Mouse (Mus musculus) liver, adult 2 months (tissue): ENCODE results near the gene Rcl1. TPM values are rescaled to one million over a fixed set of nuclear protein-coding genes. Genes with fewer than 3 reads are reported as not detected.
A peak's percentile ranks its signal among the peaks of the same experiment; 100 is the strongest.

Experiments
- DNase-seq: peaks from one replicate; pipeline ENCODE4 v3.0.0-alpha.2; 2011; ENCODE audit warnings: low read depth, low spot score; ENCODE audit errors: extremely low read depth
- H3K27ac ChIP-seq: fragments of 200-500 bp; replicated peaks from 2 replicates; pipeline ENCODE4 v1.5.1; 2012; ENCODE audit warnings: low read depth, mild to moderate bottlenecking, control low read depth, inconsistent platforms, low read length; ENCODE audit not compliant: insufficient read depth
- H3K27me3 ChIP-seq: fragments of 200-500 bp; 2 replicates; pipeline ENCODE4 v1.6.1; 2012; ENCODE audit warnings: mild to moderate bottlenecking, moderate library complexity, low read length, inconsistent platforms; ENCODE audit not compliant: control insufficient read depth, insufficient read depth
- H3K36me3 ChIP-seq: fragments of 200-500 bp; 2 replicates; pipeline ENCODE4 v1.6.1; 2012; ENCODE audit warnings: low read length, inconsistent platforms; ENCODE audit not compliant: control insufficient read depth, insufficient read depth
- H3K4me1 ChIP-seq: fragments of 200-500 bp; 2 replicates; pipeline ENCODE4 v1.6.1; 2011; ENCODE audit warnings: low read length; ENCODE audit not compliant: control insufficient read depth, insufficient read depth
- H3K4me3 ChIP-seq: fragments of 200-500 bp; 2 replicates; pipeline ENCODE4 v1.5.1; 2011; ENCODE audit warnings: low read depth, mild to moderate bottlenecking, control low read depth, low read length, moderate library complexity; ENCODE audit not compliant: insufficient read depth
- H3K79me2 ChIP-seq: fragments of 200-500 bp; 2 replicates; pipeline ENCODE4 v1.6.1; 2012; ENCODE audit warnings: inconsistent platforms, mild to moderate bottlenecking, low read length, moderate library complexity; ENCODE audit not compliant: control insufficient read depth, insufficient read depth
- H3K9ac ChIP-seq: fragments of 200-500 bp; 2 replicates; pipeline ENCODE4 v1.6.1; 2012; ENCODE audit warnings: low read depth, mild to moderate bottlenecking, control low read depth, inconsistent platforms, low read length
- CTCF ChIP-seq: fragments of 200-500 bp; IDR thresholded peaks from 2 replicates; pipeline ENCODE4 v1.5.1; 2011; ENCODE audit warnings: low read depth, low read length, control low read depth
- POLR2A ChIP-seq: fragments of 200-500 bp; IDR thresholded peaks from 2 replicates; pipeline ENCODE4 v1.6.1; 2011; ENCODE audit warnings: low read length, control low read depth; ENCODE audit not compliant: insufficient read depth; ENCODE audit errors: extremely low read depth
- WGBS: fragments of 180-500 bp; shearing (Covaris S2); methylation state at CpG from one replicate; pipeline ENCODE4 v1.1.7; 2018; 5-methylcytosine and 5-hydroxymethylcytosine counted together
- polyA plus RNA-seq: library from polyadenylated mRNA; depleted of rRNA; stranded (reverse); fragments of >200 nt; gene quantifications from 2 replicates; pipeline ENCODE4 v1.2.3, GENCODE M21; 2012; rRNA removed
- total RNA-seq: library from RNA; depleted of rRNA; stranded (reverse); fragments of >200 nt; gene quantifications from 2 replicates; pipeline ENCODE4 v1.2.3, GENCODE M21; 2014; rRNA removed

The Rcl1 gene
- total RNA-seq (117 and 132 TPM in 2 replicates), polyA plus RNA-seq (75.7 and 87.8 TPM in 2 replicates)

- WGBS: under 1% methylated on average over 58 of the region's 58 CpGs
- no peaks in the 10 kb centered on the region for H3K36me3 ChIP-seq
- no peak for TF ChIP-seq CTCF
- peak; percentile 92 for TF ChIP-seq POLR2A
- H3K4me1 ChIP-seq: peaks cover 10% of the 10 kb centered on the region
- peak within 1 kb of the TSS; percentile 96 for H3K4me3 ChIP-seq
- H3K9ac ChIP-seq: peak within 1 kb of the TSS; percentile 96
- peaks cover 25% of the 10 kb centered on the region; the same call in 1 of the 2 replicates for H3K79me2 ChIP-seq
- peak; percentile 88 for DNase-seq
- peak within 1 kb of the TSS; percentile 87 for H3K27ac ChIP-seq
- H3K27me3 ChIP-seq: no peaks in the 10 kb centered on the region
Observed at GRCm38 (mm10) chr19:29100874-29101542, at the start of gene Rcl1. Gene Rcl1 (plus strand): TSS chr19:29101375.

- H3K4me3 ChIP-seq: no peak overlapping the region
- peaks cover 20% of the 10 kb centered on the region for H3K4me1 ChIP-seq
- no peaks in the 10 kb centered on the region for H3K79me2 ChIP-seq
- no peak for DNase-seq
- WGBS: 68% methylated on average over 12 of the region's 12 CpGs
- H3K9ac ChIP-seq: no peak overlapping the region
- H3K36me3 ChIP-seq: no peaks in the 10 kb centered on the region
- no peak overlapping the region for H3K27ac ChIP-seq
- H3K27me3 ChIP-seq: no peaks in the 10 kb centered on the region
- TF ChIP-seq CTCF (no peak), POLR2A (no peak)
Observed at GRCm38 (mm10) chr19:29052786-29053185, 48.4 kb upstream of the Rcl1 start.

GRCm38 (mm10) chr19:29054594-29054993 lies 46.6 kb upstream of the Rcl1 start:
- Histone ChIP-seq H3K4me3 (no peak overlapping the region), H3K27me3 (no peaks in the 10 kb centered on the region), H3K79me2 (no peaks in the 10 kb centered on the region), H3K4me1 (peaks cover 8% of the 10 kb centered on the region), H3K36me3 (no peaks in the 10 kb centered on the region), H3K27ac (no peak overlapping the region), H3K9ac (no peak overlapping the region)
- 48% methylated on average over 6 of the region's 6 CpGs for WGBS
- DNase-seq: no peak
- TF ChIP-seq CTCF (no peak), POLR2A (no peak)

GRCm38 (mm10) chr19:29055469-29055868 lies 45.7 kb upstream of the Rcl1 start:
- TF ChIP-seq CTCF (no peak), POLR2A (no peak)
- Histone ChIP-seq H3K27me3 (no peaks in the 10 kb centered on the region), H3K79me2 (no peaks in the 10 kb centered on the region), H3K4me1 (peaks cover 3% of the 10 kb centered on the region), H3K27ac (no peak overlapping the region), H3K36me3 (no peaks in the 10 kb centered on the region), H3K4me3 (no peak overlapping the region), H3K9ac (no peak overlapping the region)
- no peak for DNase-seq
- WGBS: 92% methylated on average over 4 of the region's 4 CpGs

- DNase-seq: no peak
- Histone ChIP-seq H3K79me2 (no peaks in the 10 kb centered on the region), H3K4me3 (no peak overlapping the region), H3K4me1 (no peaks in the 10 kb centered on the region), H3K9ac (no peak overlapping the region), H3K27me3 (no peaks in the 10 kb centered on the region), H3K27ac (no peak overlapping the region), H3K36me3 (no peaks in the 10 kb centered on the region)
- 69% methylated on average over 5 of the region's 5 CpGs for WGBS
- TF ChIP-seq POLR2A (no peak), CTCF (no peak)
Observed at GRCm38 (mm10) chr19:29058741-29059140, 42.4 kb upstream of the Rcl1 start.

DNA sequence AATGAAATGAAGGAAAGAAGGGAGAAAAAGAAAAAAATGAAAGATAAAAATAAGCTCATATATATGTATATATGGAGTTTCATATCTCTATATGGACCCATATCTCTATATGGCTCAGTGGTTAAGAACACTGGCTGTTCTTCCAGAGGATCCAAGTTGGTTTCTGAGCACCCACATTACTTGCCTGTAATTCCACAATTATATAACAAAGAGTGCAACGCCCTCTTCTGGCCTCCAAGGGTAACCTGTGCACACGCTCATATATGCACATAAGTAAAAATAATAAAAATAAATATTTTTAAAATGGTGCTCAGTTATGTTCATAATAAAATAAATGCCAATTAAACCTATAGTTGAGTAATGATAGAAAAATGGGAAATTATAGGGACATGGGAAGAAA lies 41.5 kb upstream of the Rcl1 start:
- 84% methylated on average over 2 of the region's 2 CpGs for WGBS
- DNase-seq: peak; percentile 46
- Histone ChIP-seq H3K4me3 (no peak overlapping the region), H3K27ac (no peak overlapping the region), H3K4me1 (peaks cover 6% of the 10 kb centered on the region; the same call in 1 of the 2 replicates), H3K36me3 (no peaks in the 10 kb centered on the region), H3K9ac (no peak overlapping the region), H3K27me3 (no peaks in the 10 kb centered on the region), H3K79me2 (no peaks in the 10 kb centered on the region)
- peak; percentile 8; the same call in 1 of the 2 replicates for TF ChIP-seq CTCF
- no peak for TF ChIP-seq POLR2A
